Mouse (Mus musculus) kidney, postnatal 0 days (tissue): ENCODE data around the gene Zbed4. TPM values are rescaled to one million over a fixed set of nuclear protein-coding genes. Genes with fewer than 3 reads are reported as not detected.
A peak's percentile ranks its signal among the peaks of the same experiment; 100 is the strongest.
"Not testable (repeated sequence)": the region's sequence is repeated elsewhere in the genome, so short reads cannot be mapped to it uniquely, and the experiment has no call there.

ENCODE experiments used
- ATAC-seq: fragments of 200-750 bp; cut with Nextera tagmentation; replicated peaks from 2 replicates; pipeline ENCODE4 v1.8.0; 2017; ENCODE audit warnings: low read depth, moderate number of reproducible peaks, moderate TSS enrichment, moderate library complexity; ENCODE audit not compliant: low FRiP score
- DNase-seq: peaks from one replicate; pipeline ENCODE4 v3.0.0-alpha.2; 2016; ENCODE audit warnings: low spot score
- H3K27ac ChIP-seq: fragments of 300-500 bp; sonication (generic); 2 replicates; pipeline ENCODE4 v1.5.1; 2014; ENCODE audit warnings: mild to moderate bottlenecking
- H3K27me3 ChIP-seq: fragments of 300-500 bp; sonication (generic); 2 replicates; pipeline ENCODE4 v1.6.1; 2014; ENCODE audit warnings: low read length, mixed read lengths; ENCODE audit not compliant: insufficient read depth
- H3K36me3 ChIP-seq: fragments of 300-500 bp; sonication (generic); 2 replicates; pipeline ENCODE4 v1.6.1; 2014; ENCODE audit warnings: low read length, mixed read lengths; ENCODE audit not compliant: insufficient read depth
- H3K4me1 ChIP-seq: fragments of 300-500 bp; sonication (generic); replicated peaks from 2 replicates; pipeline ENCODE4 v1.6.1; 2014; ENCODE audit warnings: antibody characterized with exemption, low read length, mixed read lengths; ENCODE audit not compliant: insufficient read depth
- H3K4me2 ChIP-seq: fragments of 300-500 bp; sonication (generic); 2 replicates; pipeline ENCODE4 v1.6.1; 2014; ENCODE audit warnings: mild to moderate bottlenecking, low read length, moderate library complexity, mixed read lengths
- H3K4me3 ChIP-seq: fragments of 300-500 bp; sonication (generic); replicated peaks from 2 replicates; pipeline ENCODE4 v1.5.1; 2014; ENCODE audit warnings: low read depth, low read length
- H3K9ac ChIP-seq: fragments of 300-500 bp; sonication (generic); 2 replicates; pipeline ENCODE4 v1.6.1; 2014; ENCODE audit warnings: low read depth, low read length
- H3K9me3 ChIP-seq: fragments of 300-500 bp; sonication (generic); replicated peaks from 2 replicates; pipeline ENCODE4 v1.6.1; 2016; ENCODE audit warnings: low read length, inconsistent platforms, mixed read lengths
- CTCF ChIP-seq: IDR thresholded peaks from 2 replicates; pipeline ENCODE4 v1.5.1; 2016; ENCODE audit warnings: antibody characterized with exemption, low read depth, mild to moderate bottlenecking, moderate library complexity
- WGBS: fragments of 180-500 bp; shearing (Covaris S2); extraction: QIAGEN DNeasy Blood & Tissue Kit; methylation state at CpG from one replicate; pipeline ENCODE4 v1.1.7; 2014; 5-methylcytosine and 5-hydroxymethylcytosine counted together
- polyA plus RNA-seq: library from polyadenylated mRNA; unstranded; fragments of >200 nt; fragmentation: Nextera tagmentation; extraction: Ambion mirVana; gene quantifications from 2 replicates; pipeline ENCODE4 v1.2.1, GENCODE M21; 2015

Zbed4 gene
- polyA plus RNA-seq, 1 experiment from 2014 or later, result 11.8 TPM

DNA sequence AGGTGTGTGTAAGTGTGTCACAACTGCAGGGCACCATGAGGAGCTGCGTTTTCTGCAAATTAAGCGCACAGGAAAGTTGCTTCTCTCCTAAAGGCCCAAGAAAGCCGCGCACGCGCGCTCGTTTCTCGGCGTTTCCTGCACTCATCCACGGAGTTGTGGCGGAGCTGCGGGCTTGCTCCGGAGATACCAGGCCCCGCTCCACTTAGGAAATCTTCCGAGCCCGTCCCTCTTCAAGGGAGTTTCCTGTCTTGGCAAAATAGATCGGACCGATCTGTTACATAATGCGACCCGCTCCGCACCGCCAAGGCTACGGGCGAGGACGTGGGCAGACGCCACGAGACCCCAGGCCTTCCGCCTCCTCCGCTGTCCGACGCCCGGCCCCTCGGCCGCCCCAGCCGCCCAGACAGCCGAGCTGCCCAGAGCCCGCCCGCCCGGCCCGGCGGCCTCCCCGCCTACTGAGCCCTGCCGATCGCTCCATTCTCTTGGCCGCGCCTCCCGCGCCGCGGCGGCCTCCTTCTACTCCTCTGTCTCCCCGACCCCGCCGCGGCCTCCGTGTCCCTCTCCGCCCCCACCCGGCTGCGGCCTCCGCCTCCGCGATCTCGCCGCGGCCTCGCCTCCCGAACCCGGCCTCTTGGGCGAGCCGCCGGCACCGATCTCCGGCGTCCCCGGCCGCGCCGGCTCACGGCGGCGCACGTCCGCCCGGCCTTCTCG lies 18.3 kb upstream of the Zbed4 start:
- DNase-seq (peak; percentile 69), ATAC-seq (peak; percentile 58)
- no peak for TF ChIP-seq CTCF
- Histone ChIP-seq H3K9me3 (no peaks in the 10 kb centered on the region), H3K27me3 (no peaks in the 10 kb centered on the region), H3K36me3 (peaks cover 22% of the 10 kb centered on the region), H3K4me1 (peaks cover 16% of the 10 kb centered on the region), H3K4me2 (peak overlapping the region; percentile 79), H3K9ac (peak overlapping the region; percentile 97), H3K4me3 (peak overlapping the region; percentile 99), H3K27ac (peak overlapping the region; percentile 95)
- WGBS, result under 1% methylated on average over 83 of the region's 86 CpGs

DNA sequence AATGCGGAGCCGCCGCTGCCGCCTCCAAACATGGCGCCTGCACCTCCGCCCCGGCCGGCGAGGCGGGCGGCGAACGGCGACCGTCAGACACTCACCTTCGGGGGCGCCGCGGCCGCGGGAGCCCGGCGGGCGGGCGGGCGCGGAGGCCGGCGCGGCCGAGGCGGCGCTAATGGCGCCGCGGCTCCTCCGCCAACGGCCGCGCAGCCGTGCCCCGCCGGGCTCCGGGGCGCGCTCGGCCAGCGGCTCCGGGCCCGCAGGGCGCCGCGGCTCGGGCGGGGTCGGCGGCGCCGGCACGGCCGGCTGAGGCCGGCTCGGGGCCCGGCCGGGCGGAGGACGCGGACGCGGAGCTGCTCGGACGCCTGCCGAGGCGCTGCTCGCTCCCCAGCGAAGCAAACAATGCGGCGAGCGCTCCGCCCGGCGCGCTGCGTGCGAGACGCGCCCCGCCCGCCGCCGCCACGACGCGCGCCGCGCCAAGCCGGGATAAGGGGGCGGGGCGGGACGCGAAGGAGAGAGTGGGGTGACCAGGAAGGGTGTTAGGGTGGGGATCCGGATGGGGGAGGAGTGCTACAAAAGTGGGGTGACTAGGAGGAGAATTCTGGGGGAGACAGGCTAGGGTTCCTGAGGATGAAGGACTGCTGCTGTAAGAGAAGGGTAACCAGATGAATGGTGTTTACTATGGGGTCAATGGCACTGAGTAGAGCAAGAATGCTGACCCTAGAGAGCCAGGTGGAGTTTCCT lies 17.5 kb upstream of the Zbed4 start, which contains the start of gene Brd1:
TSS of gene Brd1 (minus strand) at position 400 of the 738 bp plus-strand sequence.
- Histone ChIP-seq H3K4me2 (peak within 1 kb of the TSS; percentile 79), H3K9me3 (no peaks in the 10 kb centered on the region), H3K9ac (peak within 1 kb of the TSS; percentile 97), H3K27me3 (no peaks in the 10 kb centered on the region), H3K36me3 (peaks cover 15% of the 10 kb centered on the region), H3K4me3 (peak within 1 kb of the TSS; percentile 99), H3K27ac (peak within 1 kb of the TSS; percentile 95), H3K4me1 (peaks cover 16% of the 10 kb centered on the region)
- no peak for TF ChIP-seq CTCF
- peak; percentile 84 for ATAC-seq
- DNase-seq, result peak; percentile 77
- WGBS, result under 1% methylated on average over 88 of the region's 103 CpGs

DNA sequence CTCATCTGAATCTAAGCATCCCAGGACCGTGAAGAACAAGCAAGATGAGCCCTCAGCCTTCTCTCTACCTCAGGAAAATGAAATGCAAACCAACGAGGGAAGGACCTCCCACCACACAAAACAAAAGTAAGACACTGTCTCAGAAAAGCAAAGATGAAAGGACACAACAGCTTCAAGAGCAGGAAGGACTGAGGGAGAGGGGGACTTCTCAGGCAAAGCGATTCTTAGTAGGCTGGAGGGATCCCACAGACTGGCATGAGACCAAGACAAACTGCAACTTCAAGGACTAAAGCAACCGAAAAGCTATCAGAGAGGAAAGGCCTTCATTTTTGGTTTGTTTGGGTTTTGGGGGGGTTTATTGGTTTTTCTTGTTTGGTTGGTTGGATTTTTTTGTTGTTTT lies 15.3 kb upstream of the Zbed4 start:
- 64% methylated on average over 4 of the region's 4 CpGs for WGBS
- TF ChIP-seq CTCF, result no peak
- DNase-seq, result no peak

DNA sequence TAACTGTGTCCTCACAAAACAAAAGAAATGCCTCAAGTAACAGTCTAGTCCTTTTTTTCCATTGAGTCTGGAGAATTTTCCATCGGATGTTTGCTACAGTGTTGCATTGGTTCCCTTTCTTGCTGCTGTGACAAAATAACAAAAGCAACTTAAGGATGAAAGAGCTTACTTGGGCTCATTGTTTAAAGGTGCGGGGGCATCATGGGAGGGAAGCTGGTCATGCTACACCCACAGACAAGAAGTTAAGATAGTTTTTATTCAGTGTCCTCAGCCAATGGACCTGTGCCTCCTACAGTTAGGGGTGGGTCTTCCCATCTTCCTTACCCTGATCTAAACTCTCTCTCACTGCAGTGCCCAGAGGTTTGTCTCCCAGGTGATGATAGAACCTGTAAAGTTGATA lies 13.0 kb upstream of the Zbed4 start:
- Histone ChIP-seq H3K27me3 (no peaks in the 10 kb centered on the region), H3K4me2 (no peak overlapping the region), H3K9ac (no peak overlapping the region), H3K9me3 (no peaks in the 10 kb centered on the region), H3K4me1 (peaks cover 5% of the 10 kb centered on the region; the same call in 1 of the 2 replicates), H3K27ac (no peak overlapping the region), H3K36me3 (no peaks in the 10 kb centered on the region), H3K4me3 (no peak overlapping the region)
- TF ChIP-seq CTCF, result no peak
- no peak for ATAC-seq
- WGBS, result 83% methylated on average over 2 of the region's 2 CpGs
- no peak for DNase-seq

More for the DNA sequence above, 15.3 kb upstream of the Zbed4 start:
- H3K36me3 ChIP-seq, result no peaks in the 10 kb centered on the region
- H3K27ac ChIP-seq, result no peak overlapping the region
- no peak overlapping the region for H3K9ac ChIP-seq
- peaks cover 11% of the 10 kb centered on the region for H3K4me1 ChIP-seq
- H3K27me3 ChIP-seq, result no peaks in the 10 kb centered on the region
- no peak overlapping the region for H3K4me3 ChIP-seq
- H3K9me3 ChIP-seq, result no peaks in the 10 kb centered on the region
- no peak for ATAC-seq
- H3K4me2 ChIP-seq, result no peak overlapping the region

DNA sequence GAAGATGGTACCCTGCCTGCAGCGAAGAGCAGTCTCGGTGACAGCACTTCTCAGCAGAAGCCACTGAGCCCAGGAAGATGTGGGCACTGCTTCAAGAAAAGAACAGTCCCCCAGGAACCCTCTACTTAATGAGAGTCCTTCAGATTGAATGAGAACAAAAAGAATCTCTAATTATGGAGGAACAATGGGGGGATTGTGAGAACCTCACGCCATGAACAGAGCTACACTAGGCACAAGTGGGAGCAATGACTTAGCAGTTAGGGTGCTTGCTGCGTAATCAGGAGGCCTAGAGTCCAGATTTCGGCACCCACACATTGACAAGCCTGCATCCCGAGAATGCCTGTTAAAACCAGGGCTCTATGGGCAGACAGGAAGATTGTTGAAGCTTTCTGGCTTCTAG lies 10.1 kb upstream of the Zbed4 start:
- ATAC-seq, result no peak
- no peak for DNase-seq
- H3K27ac ChIP-seq, result no peak overlapping the region
- H3K9me3 ChIP-seq, result no peaks in the 10 kb centered on the region
- H3K27me3 ChIP-seq, result no peaks in the 10 kb centered on the region
- no peak overlapping the region for H3K9ac ChIP-seq
- H3K4me1 ChIP-seq, result no peaks in the 10 kb centered on the region
- 85% methylated on average over 6 of the region's 6 CpGs for WGBS
- no peak for TF ChIP-seq CTCF
- H3K4me2 ChIP-seq, result no peak overlapping the region
- H3K4me3 ChIP-seq, result no peak overlapping the region
- no peaks in the 10 kb centered on the region for H3K36me3 ChIP-seq

DNA sequence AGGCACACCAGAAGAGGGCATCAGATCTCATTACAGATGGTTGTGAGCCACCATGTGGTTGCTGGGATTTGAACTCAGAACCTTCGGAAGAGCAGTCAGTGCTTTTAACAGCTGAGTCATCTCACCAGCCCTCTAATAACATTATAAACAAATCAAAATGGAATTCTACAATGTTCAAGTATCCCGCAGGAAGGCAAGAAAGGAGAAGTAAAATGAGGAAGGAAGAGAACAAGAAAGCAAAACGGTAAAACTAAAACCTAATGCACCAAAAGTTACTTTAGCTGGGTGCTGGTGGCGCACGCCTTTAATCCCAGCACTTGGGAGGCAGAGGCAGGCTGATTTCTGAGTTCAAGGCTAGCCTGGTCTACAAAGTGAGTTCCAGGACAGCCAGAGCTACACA lies 8.1 kb upstream of the Zbed4 start:
- not testable (repeated sequence) for H3K27ac ChIP-seq, H3K36me3 ChIP-seq, H3K9ac ChIP-seq, H3K27me3 ChIP-seq, H3K9me3 ChIP-seq, H3K4me3 ChIP-seq, DNase-seq, H3K4me2 ChIP-seq, ATAC-seq, H3K4me1 ChIP-seq
- 88% methylated on average over 5 of the region's 5 CpGs for WGBS
